Mouse (Mus musculus) ES-E14 (cell line): Measurements from ENCODE around the gene Atp6v0e.

Source experiments
- CHD2 ChIP-seq: IDR thresholded peaks from 2 replicates; pipeline ENCODE4 v1.6.1; 2014; ENCODE audit warnings: mild to moderate bottlenecking, low read depth, low read length, inconsistent platforms
- HCFC1 ChIP-seq: IDR thresholded peaks from 2 replicates; pipeline ENCODE4 v1.6.1; 2012; ENCODE audit warnings: low read length, inconsistent platforms, borderline replicate concordance; ENCODE audit not compliant: insufficient read depth
- ZNF384 ChIP-seq: IDR thresholded peaks from 2 replicates; pipeline ENCODE4 v1.6.1; 2012; ENCODE audit warnings: low read depth, low read length, inconsistent platforms

GRCm38 (mm10) chr17:26705463-26706359 lies 42.7 kb downstream of the Atp6v0e start:
- no peak for TF ChIP-seq ZNF384
- no peak for TF ChIP-seq HCFC1
- TF ChIP-seq CHD2: no peak
